Mouse (Mus musculus): ENCODE results near the gene Orm1.

Gene Orm1

DNA sequence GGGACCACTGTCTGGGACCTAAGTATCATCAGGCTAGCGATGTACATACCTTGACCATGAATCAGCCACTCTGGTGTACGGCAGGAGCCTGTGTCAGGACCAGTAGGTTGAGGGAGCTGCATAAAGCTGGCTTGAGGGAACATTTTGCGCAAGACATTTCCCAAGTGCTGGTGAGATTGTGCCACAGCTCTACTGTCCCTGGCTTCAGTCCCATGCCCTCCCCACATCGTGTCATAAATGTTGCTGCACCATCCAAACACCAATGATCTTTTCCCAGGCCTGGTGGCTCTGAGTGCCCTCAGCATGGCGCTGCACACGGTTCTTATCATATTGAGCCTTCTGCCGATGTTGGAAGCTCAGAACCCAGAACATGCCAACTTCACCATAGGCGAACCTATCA, at the start of gene Orm1:
TSS of gene Orm1 (plus strand) at position 266 of the 400 bp plus-strand sequence.
- DNase-seq (ENCODE audit: low spot score): no peak

DNA sequence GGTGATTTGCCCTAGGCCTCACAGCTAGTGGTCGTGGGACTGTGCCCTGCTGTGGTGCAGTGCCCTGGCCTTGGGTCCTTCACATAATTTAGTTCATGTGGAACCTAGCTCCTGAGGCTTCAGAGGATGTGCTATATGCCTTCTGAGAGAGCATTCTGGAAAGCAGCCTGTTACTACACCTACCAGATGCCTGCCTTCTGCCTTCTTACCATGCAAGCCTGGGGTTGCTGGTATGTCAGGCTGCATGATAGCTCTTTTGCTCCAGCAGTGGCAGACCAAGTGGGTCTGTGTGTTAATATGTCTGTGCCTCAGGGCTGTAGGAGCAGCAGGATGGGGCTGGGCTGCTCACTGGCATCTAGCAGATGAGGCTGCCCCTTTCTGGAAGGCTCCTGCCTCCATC, 48.7 kb upstream of the Orm1 start:
- no peak for DNase-seq (ENCODE audit: low spot score)

- no peak for DNase-seq (ENCODE audit: low spot score)
Measured at GRCm38 (mm10) chr4:63296263-63296662, 48.1 kb upstream of the Orm1 start.

DNA sequence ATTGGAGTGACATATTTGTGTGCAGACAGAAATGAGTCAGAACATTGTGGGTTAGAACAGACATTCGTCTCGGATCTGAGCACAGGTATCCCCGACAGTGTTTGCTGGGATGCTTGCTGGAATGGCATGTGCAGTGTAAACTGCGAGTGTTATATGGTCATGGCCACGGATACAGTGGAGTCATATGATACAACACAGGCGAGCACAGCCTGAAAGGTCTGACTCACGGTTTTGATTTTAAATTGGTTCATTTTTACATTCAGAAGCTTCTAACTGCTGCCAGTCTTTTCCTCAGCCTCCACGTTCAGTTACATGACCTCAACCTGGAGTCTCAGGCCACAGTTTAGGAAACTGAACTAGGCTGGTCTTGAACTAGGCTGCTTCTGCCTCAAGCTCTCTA, 47.5 kb upstream of the Orm1 start:
- DNase-seq (ENCODE audit: low spot score): no peak

GRCm38 (mm10) chr4:63298191-63298590, 46.2 kb upstream of the Orm1 start:
- DNase-seq (ENCODE audit: low spot score): no peak

- DNase-seq (ENCODE audit: low spot score): no peak
Measured at GRCm38 (mm10) chr4:63302641-63303040, 41.7 kb upstream of the Orm1 start.

GRCm38 (mm10) chr4:63307175-63308062, 36.9 kb upstream of the Orm1 start:
- DNase-seq (ENCODE audit: low spot score): peak; percentile 92

DNA sequence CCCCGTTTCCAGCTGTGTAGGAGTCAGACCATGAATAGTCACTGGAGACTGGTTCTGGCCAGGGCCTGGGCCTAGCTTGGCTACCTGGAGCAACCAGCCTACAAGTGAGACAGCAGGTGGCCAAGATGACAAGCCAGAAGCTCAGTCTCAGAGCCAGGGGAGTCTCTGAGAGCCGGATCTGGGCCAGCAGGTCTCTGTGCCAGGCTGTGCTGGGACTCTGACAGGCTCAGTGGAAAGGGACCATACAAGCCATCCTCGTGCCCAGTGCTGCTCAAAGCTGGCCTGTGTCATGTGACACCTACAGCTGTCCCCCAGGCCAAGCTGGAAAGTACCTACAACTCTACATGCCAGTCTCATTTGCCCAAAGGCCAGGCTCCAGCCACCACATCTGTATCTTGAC, 36.0 kb upstream of the Orm1 start:
- DNase-seq (ENCODE audit: low spot score): no peak

DNA sequence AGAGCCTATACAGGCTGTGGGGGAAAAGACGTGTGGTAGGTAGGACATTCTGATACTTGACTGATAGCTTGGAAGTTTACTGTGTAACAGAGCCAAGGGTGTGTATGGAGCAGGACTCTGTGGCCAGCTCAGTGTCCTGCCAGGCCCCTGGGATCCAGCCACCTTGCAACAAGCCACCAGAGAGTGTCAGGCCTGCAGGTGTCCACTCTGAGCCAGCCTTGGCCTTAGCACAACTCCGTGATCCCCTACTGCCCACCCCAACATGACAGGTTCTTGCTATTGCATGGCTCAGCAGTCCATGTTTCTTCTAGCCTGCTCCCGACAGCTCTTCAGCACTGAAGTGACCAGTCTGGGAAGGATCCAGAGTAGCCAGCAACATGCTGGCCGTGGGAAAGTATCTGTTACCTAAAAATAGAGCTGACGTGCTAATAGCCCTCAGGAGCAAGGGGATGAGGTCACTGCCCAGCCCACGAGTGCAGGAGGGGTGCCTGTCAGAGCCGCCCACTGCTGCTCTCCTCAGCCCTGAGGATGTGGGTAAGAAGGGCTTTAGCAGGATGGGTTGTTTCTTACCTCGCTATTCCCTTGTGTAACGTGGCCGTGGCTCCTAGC, 34.0 kb upstream of the Orm1 start:
- DNase-seq (ENCODE audit: low spot score): no peak

DNA sequence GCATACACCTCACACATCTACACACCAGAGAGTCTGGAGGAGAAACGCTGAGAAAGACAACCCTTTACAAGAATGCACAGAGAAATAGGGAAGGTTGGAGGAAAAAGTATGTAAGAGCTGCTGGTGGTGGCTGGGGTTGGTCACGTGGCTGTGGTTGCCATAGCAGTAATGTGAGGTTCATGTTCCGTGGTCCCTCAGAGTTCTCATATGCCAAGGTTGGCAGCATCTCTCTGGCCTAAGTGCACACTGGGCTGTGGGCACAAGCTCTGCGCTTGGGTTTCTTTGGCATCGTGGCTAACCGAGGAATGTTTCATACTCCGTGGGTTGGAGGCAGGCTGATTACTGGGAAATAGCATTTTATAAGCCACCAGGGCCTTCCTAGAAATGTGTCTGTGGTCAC, 32.9 kb upstream of the Orm1 start:
- DNase-seq (ENCODE audit: low spot score): no peak

DNA sequence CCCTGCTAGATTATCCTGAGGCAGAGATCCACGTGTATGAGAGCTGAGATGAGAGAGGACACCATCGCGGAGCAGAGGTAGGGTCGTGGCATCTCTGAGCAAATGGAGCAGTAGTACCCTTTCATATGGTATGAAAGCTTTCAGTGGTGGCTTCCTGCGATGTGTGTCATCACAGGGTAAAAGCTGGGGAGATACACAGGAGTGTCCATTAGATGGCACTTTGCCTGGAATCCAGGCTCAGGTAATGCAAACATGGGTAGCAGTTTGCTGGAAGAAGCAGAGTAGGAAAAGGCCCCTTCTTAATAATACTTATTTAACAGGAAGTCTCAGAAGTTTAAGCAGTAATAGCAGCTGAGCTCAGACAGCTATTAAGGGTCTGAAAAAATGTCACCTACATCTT, 30.3 kb upstream of the Orm1 start:
- DNase-seq (ENCODE audit: low spot score): no peak

- DNase-seq (ENCODE audit: low spot score): peak; percentile 44
Measured at GRCm38 (mm10) chr4:63316076-63316746, 28.1 kb upstream of the Orm1 start.

DNA sequence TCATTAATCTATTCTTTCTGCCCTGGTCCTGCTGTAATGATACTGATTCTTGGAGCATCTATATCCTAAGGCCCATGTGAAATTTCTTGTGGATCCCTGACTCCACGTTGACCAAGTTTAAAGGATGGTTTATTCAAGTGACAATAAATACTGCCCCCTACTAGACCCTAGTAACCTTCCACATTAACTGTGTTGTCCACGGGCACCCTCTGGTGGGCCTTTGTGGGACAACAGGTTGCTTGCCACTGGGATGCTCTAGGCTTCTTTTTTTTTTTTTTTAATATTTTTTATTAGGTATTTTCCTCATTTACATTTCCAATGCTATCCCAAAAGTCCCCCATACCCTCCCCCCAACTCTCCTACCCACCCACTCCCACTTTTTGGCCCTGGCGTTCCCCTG, 24.8 kb upstream of the Orm1 start:
- peak; percentile 58 for DNase-seq (ENCODE audit: low spot score)

- no peak for DNase-seq (ENCODE audit: low spot score)
Measured at GRCm38 (mm10) chr4:63323275-63323815, 21.0 kb upstream of the Orm1 start.

DNA sequence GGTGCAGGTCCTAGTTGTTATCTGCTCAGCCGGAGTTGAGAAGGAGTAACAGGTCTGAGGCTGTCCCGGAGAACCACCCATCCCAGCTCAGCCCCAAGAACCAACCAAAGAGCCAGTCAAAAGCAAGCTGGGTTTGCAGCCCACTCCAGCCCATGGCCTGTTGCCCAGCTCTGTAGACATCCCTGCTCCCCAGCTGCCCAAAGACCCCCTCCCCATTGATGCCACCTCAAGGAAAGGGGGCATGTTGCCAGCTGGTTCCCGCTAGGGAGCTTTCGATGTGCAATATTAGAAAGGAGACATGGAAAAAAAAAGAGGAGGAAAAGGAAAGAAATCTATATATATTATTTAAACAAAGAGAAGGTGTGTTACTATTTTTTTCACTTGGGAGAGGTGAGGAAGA, 11.0 kb upstream of the Orm1 start:
- DNase-seq (ENCODE audit: low spot score): no peak

DNA sequence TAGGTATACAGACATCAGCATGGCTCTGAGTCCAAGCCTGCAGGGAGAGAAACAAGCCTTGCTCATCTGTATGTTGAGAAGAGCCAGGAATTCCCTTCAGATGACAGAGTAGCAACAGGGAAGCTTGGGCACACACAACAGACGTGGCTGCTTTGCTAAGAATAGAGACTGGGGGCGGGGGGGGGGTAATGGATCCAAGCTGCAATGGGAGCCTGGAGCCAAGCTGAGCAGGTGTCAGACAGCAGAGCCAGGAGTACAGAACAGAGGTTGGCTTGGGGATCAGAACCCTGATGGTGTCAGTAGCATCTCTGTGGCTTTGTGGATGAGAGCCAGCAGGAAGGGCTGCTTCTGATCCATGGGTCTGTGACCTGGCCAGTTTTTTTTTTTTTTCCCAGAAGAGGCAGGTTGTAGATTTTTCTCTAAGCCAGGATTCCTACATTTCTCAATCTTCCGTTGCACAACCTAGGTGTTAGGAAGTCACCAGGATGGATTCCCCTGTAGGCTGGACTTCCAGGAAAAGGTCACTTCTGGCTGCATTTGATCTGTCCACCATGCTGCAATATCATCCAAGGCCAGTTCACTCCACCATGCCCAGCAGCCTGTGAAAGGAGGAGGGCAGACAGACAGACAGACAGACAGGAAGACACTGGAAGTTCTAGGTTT, 5.8 kb upstream of the Orm1 start:
- DNase-seq (ENCODE audit: low spot score): no peak

GRCm38 (mm10) chr4:63342491-63342890, 1.9 kb upstream of the Orm1 start:
- DNase-seq (ENCODE audit: low spot score): no peak

GRCm38 (mm10) chr4:63343608-63344007, 752 bp upstream of the Orm1 start:
- no peak for DNase-seq (ENCODE audit: low spot score)

GRCm38 (mm10) chr4:63345261-63345660, 901 bp downstream of the Orm1 start:
- DNase-seq (ENCODE audit: low spot score): no peak

- no peak for DNase-seq (ENCODE audit: low spot score)
Measured at GRCm38 (mm10) chr4:63346659-63347058, 2.3 kb downstream of the Orm1 start.

DNA sequence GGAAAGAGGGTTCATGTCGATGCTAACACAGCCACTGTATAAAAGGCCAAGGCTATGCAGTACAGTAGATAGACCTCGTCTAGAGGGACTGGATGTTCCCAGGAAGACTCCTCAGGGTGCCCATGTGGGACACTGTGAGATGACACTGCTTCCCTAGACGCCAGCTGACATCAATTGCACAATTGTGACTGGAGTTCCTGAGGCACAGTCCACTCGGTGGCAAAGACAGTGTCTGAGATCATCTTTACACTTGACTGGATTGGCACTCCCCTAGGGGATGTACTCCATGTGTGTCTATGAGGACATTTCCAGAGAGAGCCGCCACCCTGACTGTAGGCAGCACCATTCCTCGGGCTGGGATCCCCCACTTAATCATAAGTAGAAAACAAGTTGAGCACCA, 4.2 kb downstream of the Orm1 start:
- no peak for DNase-seq (ENCODE audit: low spot score)
